Mouse (Mus musculus): Measurements from ENCODE around the gene Itpr2. TPM values are rescaled to one million over a fixed set of nuclear protein-coding genes. Genes with fewer than 3 reads are reported as not detected.

The Itpr2 gene
- polyA plus RNA-seq, 1 experiment from 2014 or later = 4.1 TPM

Other genes starting within 250 kb of the Itpr2 start
- 103 and 107 TPM in 2 replicates for gene Fgfr1op2, start 75.0 kb upstream of the Itpr2 start, polyA plus RNA-seq (2016; fragmentation: Nextera tagmentation; extraction: Ambion mirVana)
- gene Ints13, start 75.6 kb upstream of the Itpr2 start, polyA plus RNA-seq (2016; fragmentation: Nextera tagmentation; extraction: Ambion mirVana) = 50.9 and 52.2 TPM in 2 replicates
- 72.8 and 77.8 TPM in 2 replicates for gene Med21, start 140.3 kb upstream of the Itpr2 start, polyA plus RNA-seq (2016; fragmentation: Nextera tagmentation; extraction: Ambion mirVana)
- 40.5 TPM in 2 replicates for gene Tm7sf3, start 140.6 kb upstream of the Itpr2 start, polyA plus RNA-seq (2016; fragmentation: Nextera tagmentation; extraction: Ambion mirVana)
- 6.7 and 6.8 TPM in 2 replicates for gene Stk38l, start 222.8 kb upstream of the Itpr2 start, polyA plus RNA-seq (2016; fragmentation: Nextera tagmentation; extraction: Ambion mirVana)

Data from liver, embryonic 12.5 days (tissue).